Mouse (Mus musculus) myocyte (in vitro differentiated cells): ENCODE measurements around the gene Abca7.

ENCODE experiments used
- CEBPB ChIP-seq: IDR thresholded peaks from 2 replicates; pipeline ENCODE4 v1.6.1; 2011; ENCODE audit warnings: mild to moderate bottlenecking, moderate library complexity; ENCODE audit not compliant: poor library complexity, insufficient read depth, severe bottlenecking
- MAX ChIP-seq: IDR thresholded peaks from one replicate; pipeline ENCODE4 v1.6.1; 2011; ENCODE audit warnings: low read depth, mild to moderate bottlenecking, control low read depth
- MYOD1 ChIP-seq, 3 experiments: IDR thresholded peaks; one replicate each; pipeline ENCODE4 v1.6.1; 2011; ENCODE audit warnings: control low read depth in 2 of 3, low read depth in 2 of 3, mild to moderate bottlenecking in 2 of 3, moderate library complexity in 1 of 3; ENCODE audit not compliant: insufficient read length in 2 of 3, control insufficient read depth in 1 of 3
- POLR2A ChIP-seq: IDR thresholded peaks from one replicate; pipeline ENCODE4 v1.6.1; 2011; ENCODE audit warnings: low read depth, mild to moderate bottlenecking, control low read depth, moderate library complexity; ENCODE audit not compliant: insufficient read length
- POLR2AphosphoS2 ChIP-seq: IDR thresholded peaks from one replicate; pipeline ENCODE4 v1.6.1; 2011; ENCODE audit warnings: low read depth, control low read depth; ENCODE audit not compliant: insufficient read length
- REST ChIP-seq: IDR thresholded peaks from one replicate; pipeline ENCODE4 v1.6.1; 2011; ENCODE audit warnings: mild to moderate bottlenecking, control low read depth, moderate library complexity; ENCODE audit not compliant: insufficient read depth, insufficient read length
- SRF ChIP-seq: IDR thresholded peaks from one replicate; pipeline ENCODE4 v1.6.1; 2011; ENCODE audit warnings: low read depth; ENCODE audit not compliant: control insufficient read depth, insufficient read length
- TCF12 ChIP-seq: IDR thresholded peaks from one replicate; pipeline ENCODE4 v1.6.1; 2011; ENCODE audit warnings: mild to moderate bottlenecking, control low read depth; ENCODE audit not compliant: poor library complexity, insufficient read depth, severe bottlenecking
- TCF3 ChIP-seq: IDR thresholded peaks from one replicate; pipeline ENCODE4 v1.6.1; 2011; ENCODE audit warnings: low read depth, control low read depth; ENCODE audit not compliant: insufficient read length
- USF1 ChIP-seq: IDR thresholded peaks from one replicate; pipeline ENCODE4 v1.6.1; 2011; ENCODE audit warnings: low read depth, mild to moderate bottlenecking, control low read depth, moderate library complexity

- TF ChIP-seq POLR2A (peak; percentile 83), USF1 (no peak), SRF (no peak), POLR2AphosphoS2 (peak; percentile 69), TCF12 (no peak), CEBPB (no peak), REST (no peak), MYOD1 (IDR thresholded peaks at IDR 0.05; ENCODE audit: control insufficient read depth in 1 of 3, insufficient read length in 2 of 3, low read depth in 2 of 3) (peak in 2 of 3 experiments; percentile 48 to 65), MAX (no peak), TCF3 (no peak)
Observed at GRCm38 (mm10) chr10:79959847-79960601, 36.3 kb upstream of the Abca7 start, which contains the start of gene Wdr18.
